Mouse (Mus musculus) fat pad, adult 2 months (tissue): ENCODE measurements at regions not wholly inside any gene's neighbourhood (a gene's known extent, or its start where the extent isn't known, plus 50 kb on each side); places are given as distances from the start of the nearest gene placed in this dataset.

Experiments
- DNase-seq: peaks from one replicate; pipeline ENCODE4 v3.0.0-alpha.2; 2011; ENCODE audit warnings: low read depth, low spot score; ENCODE audit errors: extremely low read depth

- DNase-seq, result no peak
Observed at GRCm38 (mm10) chr10:17660836-17661452, 62.1 kb upstream of the Cited2 start.

- DNase-seq, result no peak
Observed at GRCm38 (mm10) chr10:17666089-17666488, 56.9 kb upstream of the Cited2 start.

- no peak for DNase-seq
Observed at GRCm38 (mm10) chr10:17669401-17669800, 53.6 kb upstream of the Cited2 start.
